Mouse (Mus musculus) gastrocnemius, adult 8-10 months (tissue): ENCODE results near the gene Kcnq4. TPM values are rescaled to one million over a fixed set of nuclear protein-coding genes. Genes with fewer than 3 reads are reported as not detected.
A peak's percentile ranks its signal among the peaks of the same experiment; 100 is the strongest.

Experiments used
- DNase-seq, 2 experiments: peaks; one replicate each; pipeline ENCODE4 v3.0.0; 2022; ENCODE audit warnings: low spot score in 2 of 2
- total RNA-seq, 4 experiments: library from RNA; stranded (reverse); gene quantifications; 2 replicates each; pipeline ENCODE4 v1.2.4; 2022

The Kcnq4 gene
- total RNA-seq: 10 to 100 TPM; 11.1 to 21.9 (median 13.6) TPM

- DNase-seq: no peak
Observed at GRCm38 (mm10) chr4:120747941-120748866, at the start of gene Kcnq4. TSS of gene Kcnq4 (minus strand) at chr4:120748612.

DNA sequence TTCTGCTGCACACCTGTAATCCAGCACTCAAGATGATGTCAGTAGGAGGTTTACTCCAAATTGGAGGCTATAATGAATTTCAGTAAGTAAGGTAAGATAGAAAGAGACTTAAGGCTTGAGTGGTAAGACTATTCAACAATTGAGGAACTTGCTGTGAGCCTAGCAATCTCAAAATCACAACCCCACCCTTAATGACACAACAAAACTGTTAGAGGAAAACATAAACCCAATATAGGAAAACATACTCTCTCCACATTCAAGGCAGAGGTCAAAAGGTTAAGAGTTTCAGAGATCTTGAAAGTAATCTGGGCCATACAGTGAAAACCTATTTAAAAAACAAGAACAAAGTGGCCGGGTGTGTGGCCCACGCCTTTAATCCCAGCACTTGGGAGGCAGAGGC lies 48.3 kb upstream of the Kcnq4 start:
- no peak for DNase-seq

GRCm38 (mm10) chr4:120795646-120796045 lies 47.2 kb upstream of the Kcnq4 start:
- DNase-seq: no peak

- DNase-seq: no peak
Observed at GRCm38 (mm10) chr4:120792918-120793317, 44.5 kb upstream of the Kcnq4 start.

- DNase-seq: no peak
Observed at GRCm38 (mm10) chr4:120790027-120790426, 41.6 kb upstream of the Kcnq4 start.

- no peak for DNase-seq
Observed at GRCm38 (mm10) chr4:120755801-120756200, 7.4 kb upstream of the Kcnq4 start.

DNA sequence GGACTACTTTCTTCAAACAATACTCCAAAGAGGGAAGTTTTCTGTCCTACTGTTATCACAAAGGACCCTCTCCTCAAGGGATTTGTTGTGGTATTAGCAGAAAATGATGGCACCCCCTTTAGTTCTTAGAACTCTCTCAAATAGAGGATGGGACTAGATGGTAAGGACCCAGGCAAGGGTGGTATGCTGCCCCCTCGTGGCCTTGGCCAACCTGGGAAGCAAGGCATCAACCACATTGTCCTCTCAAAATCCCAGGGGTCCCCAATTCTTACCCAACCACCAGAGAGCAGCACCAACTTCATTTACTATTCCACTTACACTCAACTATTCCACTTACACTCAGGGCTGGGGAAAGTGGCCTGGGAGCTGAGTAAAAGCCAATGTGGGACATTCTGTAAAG lies 6.9 kb upstream of the Kcnq4 start:
- DNase-seq: peak; percentile 56 to 59

- DNase-seq: no peak
Observed at GRCm38 (mm10) chr4:120749601-120750000, 1.2 kb upstream of the Kcnq4 start.

DNA sequence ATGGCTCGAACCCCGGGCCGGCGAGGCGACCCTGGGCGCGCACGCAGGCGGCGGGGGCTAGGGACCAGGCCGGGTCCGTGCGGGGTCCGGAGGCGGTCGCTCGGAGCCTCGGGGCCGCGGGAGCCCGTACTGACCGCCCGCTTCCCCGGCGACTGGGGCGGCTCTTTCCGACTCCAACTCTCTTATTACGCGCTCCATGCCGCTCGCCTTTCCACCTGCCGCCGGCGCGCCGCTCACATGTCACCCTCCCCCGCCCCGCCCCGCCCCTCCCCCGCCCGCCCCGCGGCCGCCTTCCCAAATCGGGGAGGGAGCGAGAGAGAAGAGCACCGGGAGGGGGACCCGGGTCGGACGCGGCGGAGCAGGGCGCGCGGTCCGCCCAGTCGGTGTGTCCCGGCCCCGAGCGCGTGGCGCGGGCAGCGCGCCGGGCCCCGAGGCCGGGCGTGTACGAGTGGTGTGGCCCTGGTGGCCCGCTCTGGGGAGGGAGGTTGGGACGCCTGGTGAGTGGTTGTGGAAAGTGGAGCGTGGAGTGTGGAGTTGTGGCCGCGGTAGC lies 1.1 kb downstream of the Kcnq4 start:
- peak in 1 of 2 experiments; percentile 45 for DNase-seq

DNA sequence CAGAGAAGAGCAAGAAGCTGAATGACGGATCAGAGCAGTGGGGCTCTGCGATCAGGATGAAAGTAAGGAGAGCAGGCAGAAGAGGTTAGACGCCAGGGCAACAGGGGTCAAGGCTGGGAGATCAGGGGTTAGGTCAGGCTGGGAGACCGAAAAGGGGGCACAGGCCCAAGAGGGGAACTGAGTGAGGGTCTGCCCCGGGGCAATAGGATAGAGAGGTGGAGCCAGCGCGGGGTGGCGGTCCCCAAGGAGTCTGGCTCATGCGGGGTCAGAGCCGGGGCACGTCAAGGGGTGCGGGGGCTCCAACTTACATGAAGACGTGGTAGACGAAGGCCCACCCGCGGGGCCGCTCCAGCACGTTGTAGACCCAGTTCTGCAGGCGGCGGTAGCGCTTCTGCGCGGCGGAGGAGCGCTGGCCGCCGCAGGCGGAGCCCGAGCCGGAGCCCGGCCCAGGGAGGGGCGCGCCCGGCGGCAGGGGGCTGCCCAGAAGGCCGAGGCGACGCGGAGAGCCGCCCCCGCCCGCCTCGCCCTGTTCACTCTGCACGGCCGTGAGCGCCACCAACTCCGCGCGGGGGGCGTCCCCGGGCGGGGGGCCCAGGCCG lies 1.8 kb downstream of the Kcnq4 start:
- peak in 1 of 2 experiments; percentile 34 for DNase-seq

- DNase-seq: peak in 1 of 2 experiments; percentile 30
Observed at GRCm38 (mm10) chr4:120745731-120746551, 2.5 kb downstream of the Kcnq4 start.

GRCm38 (mm10) chr4:120743636-120744035 lies 4.8 kb downstream of the Kcnq4 start:
- DNase-seq: no peak

- DNase-seq: peak in 1 of 2 experiments; percentile 41
Observed at GRCm38 (mm10) chr4:120741303-120741702, 7.1 kb downstream of the Kcnq4 start.

DNA sequence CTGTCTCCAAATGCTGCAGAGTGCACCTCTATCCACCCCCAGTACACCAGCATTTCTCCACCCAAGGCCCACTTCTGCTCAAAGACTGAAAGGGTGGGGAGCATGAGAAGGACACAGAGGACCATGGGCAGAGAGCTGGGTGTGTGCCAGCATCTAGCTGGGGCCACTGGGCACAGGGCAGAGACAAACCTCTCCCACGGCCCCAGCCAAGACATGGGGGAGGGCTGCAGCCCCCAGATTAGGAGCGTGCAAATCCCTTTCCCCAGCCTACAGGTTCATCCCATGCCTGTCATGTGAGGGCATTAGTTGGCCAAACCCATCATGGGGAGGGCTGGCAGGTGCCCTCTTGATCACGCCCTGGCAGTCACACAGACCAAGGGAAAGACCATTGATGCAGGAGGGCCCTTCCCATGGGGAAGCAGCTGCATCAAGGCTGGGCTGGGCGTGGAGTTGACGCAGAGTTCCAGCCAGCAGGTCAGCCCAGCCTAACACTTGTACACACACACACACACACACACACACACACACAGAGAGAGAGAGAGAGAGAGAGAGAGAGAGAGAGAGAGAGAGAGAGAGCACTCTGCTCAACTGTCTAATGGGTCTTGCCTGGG lies 14.3 kb downstream of the Kcnq4 start:
- no peak for DNase-seq

DNA sequence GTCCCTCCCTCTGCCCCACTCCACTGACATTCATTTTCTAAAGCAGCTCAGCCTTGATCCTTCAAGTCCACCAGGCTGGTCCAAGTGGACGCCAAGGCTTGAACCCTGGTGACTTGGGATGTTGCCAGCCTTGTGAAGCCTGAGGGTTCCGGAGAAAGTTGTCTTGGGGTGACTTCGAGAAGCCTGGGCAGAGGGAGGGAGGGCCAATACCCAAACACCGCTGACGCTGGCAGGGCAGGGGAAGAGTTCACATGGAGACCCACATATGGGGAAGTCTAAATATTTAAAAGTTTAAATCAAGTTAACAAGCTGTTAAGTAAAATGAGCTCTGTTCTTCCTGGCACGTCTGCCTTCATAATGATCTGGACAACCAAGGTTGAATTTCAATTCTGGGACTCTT lies 15.7 kb downstream of the Kcnq4 start:
- DNase-seq: no peak

- peak; percentile 64 to 71 for DNase-seq
Observed at GRCm38 (mm10) chr4:120731030-120731644, 17.3 kb downstream of the Kcnq4 start.

GRCm38 (mm10) chr4:120730574-120730973 lies 17.8 kb downstream of the Kcnq4 start:
- DNase-seq: no peak

- peak in 1 of 2 experiments; percentile 40 for DNase-seq
Observed at GRCm38 (mm10) chr4:120730146-120730545, 18.3 kb downstream of the Kcnq4 start.

GRCm38 (mm10) chr4:120729441-120729840 lies 19.0 kb downstream of the Kcnq4 start:
- DNase-seq: no peak

DNA sequence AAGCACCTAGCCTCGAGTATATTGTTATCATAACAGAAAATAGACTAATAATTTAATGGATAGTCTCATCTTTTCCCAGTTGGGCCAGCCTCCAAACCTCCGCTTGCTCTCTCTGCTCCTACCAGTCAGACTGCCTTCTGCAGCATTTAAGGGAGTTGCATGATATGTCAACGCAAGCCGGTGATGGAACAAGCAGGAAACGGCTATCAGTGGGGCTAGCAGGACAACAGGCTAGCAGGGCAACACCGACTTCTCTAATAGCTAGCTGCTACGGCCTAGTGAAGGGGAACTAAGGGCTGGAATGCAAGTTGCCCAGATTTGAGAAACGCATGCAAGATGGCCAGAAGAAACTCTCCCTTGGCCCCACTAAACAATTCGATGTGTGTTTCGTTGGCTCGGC lies 20.6 kb downstream of the Kcnq4 start:
- DNase-seq: no peak

- DNase-seq: no peak
Observed at GRCm38 (mm10) chr4:120726174-120726573, 22.2 kb downstream of the Kcnq4 start.
